Mouse (Mus musculus) neural tube, embryonic 14.5 days (tissue): ENCODE measurements around the gene Nxph3. TPM values are rescaled to one million over a fixed set of nuclear protein-coding genes. Genes with fewer than 3 reads are reported as not detected.
"Not testable (repeated sequence)": the region's sequence is repeated elsewhere in the genome, so short reads cannot be mapped to it uniquely, and the experiment has no call there.

Experiments
- ATAC-seq: fragments of 200-750 bp; cut with Nextera tagmentation; 2 replicates; pipeline ENCODE4 v1.8.0; 2017; ENCODE audit warnings: low read depth, mild to moderate bottlenecking, moderate TSS enrichment, moderate library complexity
- H3K27ac ChIP-seq: fragments of 300-500 bp; sonication (generic); 2 replicates; pipeline ENCODE4 v1.5.1; 2014; ENCODE audit warnings: low read depth, mild to moderate bottlenecking, control low read depth, low read length, moderate library complexity, mixed read lengths
- H3K27me3 ChIP-seq: fragments of 300-500 bp; sonication (generic); 2 replicates; pipeline ENCODE4 v1.6.1; 2014; ENCODE audit warnings: low read length; ENCODE audit not compliant: control insufficient read depth, insufficient read depth
- H3K36me3 ChIP-seq: fragments of 300-500 bp; sonication (generic); 2 replicates; pipeline ENCODE4 v1.6.1; 2014; ENCODE audit warnings: low read length, mixed read lengths; ENCODE audit not compliant: control insufficient read depth, insufficient read depth
- H3K4me1 ChIP-seq: fragments of 300-500 bp; sonication (generic); 2 replicates; pipeline ENCODE4 v1.6.1; 2014; ENCODE audit warnings: low read length; ENCODE audit not compliant: control insufficient read depth, insufficient read depth
- H3K4me2 ChIP-seq: fragments of 300-500 bp; sonication (generic); 2 replicates; pipeline ENCODE4 v1.6.1; 2014; ENCODE audit warnings: mild to moderate bottlenecking, low read depth, low read length, control low read depth
- H3K4me3 ChIP-seq: fragments of 300-500 bp; sonication (generic); 2 replicates; pipeline ENCODE4 v1.5.1; 2014; ENCODE audit warnings: low read depth, low read length, control low read depth, mixed read lengths
- H3K9ac ChIP-seq: fragments of 300-500 bp; sonication (generic); replicated peaks from 2 replicates; pipeline ENCODE4 v1.6.1; 2014; ENCODE audit warnings: low read depth, mild to moderate bottlenecking, control low read depth, low read length, mixed read lengths
- H3K9me3 ChIP-seq: fragments of 300-500 bp; sonication (generic); 2 replicates; pipeline ENCODE4 v1.6.1; 2016; ENCODE audit warnings: low read length; ENCODE audit not compliant: control insufficient read depth
- WGBS: fragments of 180-500 bp; shearing (Covaris S2); extraction: QIAGEN DNeasy Blood & Tissue Kit; methylation state at CpG from one replicate; pipeline ENCODE4 v1.1.7; 2014; 5-methylcytosine and 5-hydroxymethylcytosine counted together
- polyA plus RNA-seq: library from polyadenylated mRNA; unstranded; fragments of >200 nt; fragmentation: Nextera tagmentation; extraction: Ambion mirVana; gene quantifications from 2 replicates; pipeline ENCODE4 v1.2.1, GENCODE M21; 2014

The Nxph3 gene
- polyA plus RNA-seq, 1 experiment from 2014 or later, result 1.4 TPM

DNA sequence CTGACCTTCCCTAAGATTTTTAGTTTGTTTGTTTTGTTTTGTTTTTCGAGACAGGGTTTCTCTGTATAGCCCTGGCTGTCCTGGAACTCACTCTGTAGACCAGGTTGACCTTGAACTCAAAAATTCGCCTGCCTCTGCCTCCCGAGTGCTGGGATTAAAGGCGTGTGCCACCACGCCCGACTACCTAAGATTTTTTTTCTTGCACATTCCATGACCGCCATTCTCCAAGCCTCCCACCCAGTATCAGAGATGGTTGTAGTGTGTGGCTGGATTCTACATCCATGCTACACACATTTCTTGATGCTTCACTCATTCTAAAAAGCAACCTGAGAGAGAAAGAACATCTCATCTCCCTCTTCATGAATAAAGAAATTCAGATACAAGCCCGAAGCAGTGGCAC lies 12.5 kb downstream of the Nxph3 start:
- 91% methylated on average over 8 of the region's 8 CpGs for WGBS
- not testable (repeated sequence) for H3K27ac ChIP-seq, H3K4me1 ChIP-seq, H3K9ac ChIP-seq, H3K4me2 ChIP-seq, H3K9me3 ChIP-seq, H3K36me3 ChIP-seq, H3K4me3 ChIP-seq, ATAC-seq, H3K27me3 ChIP-seq

DNA sequence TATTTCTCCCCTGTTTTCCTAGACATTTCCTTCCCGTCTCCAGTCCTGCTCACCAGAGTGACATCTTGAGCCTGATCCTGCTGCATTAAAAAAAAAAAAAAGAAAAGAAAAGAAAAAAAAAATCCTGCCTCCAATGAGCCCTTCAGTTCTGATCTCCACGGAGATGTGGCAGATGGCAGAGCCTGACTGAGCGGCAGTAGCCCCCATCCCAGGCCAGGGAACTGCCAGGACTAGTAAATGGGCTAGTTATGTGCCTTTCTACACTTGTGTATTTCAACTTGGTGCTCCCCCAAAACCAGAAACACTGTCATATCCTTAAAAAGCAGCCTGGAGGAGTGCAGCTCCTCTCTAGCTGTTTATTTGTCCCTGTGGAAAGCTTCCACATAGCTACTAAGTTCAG lies 13.5 kb downstream of the Nxph3 start:
- Histone ChIP-seq H3K27me3 (no peaks in the 10 kb centered on the region), H3K36me3 (no peaks in the 10 kb centered on the region; the same call in 1 of the 2 replicates), H3K4me3 (no peak overlapping the region), H3K27ac (no peak overlapping the region), H3K9me3 (no peaks in the 10 kb centered on the region), H3K4me1 (0 out of 2 replicates have a peak, but pooled peaks cover 4% of the 10 kb centered on the region), H3K4me2 (no peak overlapping the region), H3K9ac (no peak overlapping the region)
- WGBS, result 28% methylated on average over 3 of the region's 3 CpGs
- ATAC-seq, result no peak

DNA sequence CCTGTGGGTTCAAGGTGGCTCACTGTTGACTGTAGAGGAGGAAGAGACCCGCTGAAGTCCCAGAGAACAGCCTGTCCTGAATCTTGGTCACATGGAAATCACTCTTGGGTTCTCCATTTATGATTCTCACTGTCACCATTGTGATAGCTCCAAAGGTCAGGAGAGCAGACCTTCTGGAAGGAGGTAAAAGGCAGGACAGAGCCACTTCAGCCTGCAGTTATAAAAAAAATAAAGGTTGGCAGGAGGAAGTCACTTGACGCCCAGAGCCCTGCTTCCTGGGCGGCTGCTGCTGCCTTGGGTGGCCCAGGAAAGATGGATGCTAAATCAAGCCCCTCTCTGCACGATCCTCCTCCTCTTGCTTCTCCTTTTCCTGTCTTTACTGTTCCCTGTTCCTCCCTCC lies 14.0 kb downstream of the Nxph3 start:
- H3K4me3 ChIP-seq, result no peak overlapping the region
- no peak overlapping the region for H3K4me2 ChIP-seq
- H3K36me3 ChIP-seq, result peaks cover 1% of the 10 kb centered on the region; the same call in 1 of the 2 replicates
- H3K9me3 ChIP-seq, result no peaks in the 10 kb centered on the region
- H3K27ac ChIP-seq, result no peak overlapping the region
- 61% methylated on average over 4 of the region's 4 CpGs for WGBS
- no peaks in the 10 kb centered on the region for H3K27me3 ChIP-seq
- no peak overlapping the region for H3K9ac ChIP-seq
- ATAC-seq, result no peak
- H3K4me1 ChIP-seq, result 0 out of 2 replicates have a peak, but pooled peaks cover 4% of the 10 kb centered on the region

DNA sequence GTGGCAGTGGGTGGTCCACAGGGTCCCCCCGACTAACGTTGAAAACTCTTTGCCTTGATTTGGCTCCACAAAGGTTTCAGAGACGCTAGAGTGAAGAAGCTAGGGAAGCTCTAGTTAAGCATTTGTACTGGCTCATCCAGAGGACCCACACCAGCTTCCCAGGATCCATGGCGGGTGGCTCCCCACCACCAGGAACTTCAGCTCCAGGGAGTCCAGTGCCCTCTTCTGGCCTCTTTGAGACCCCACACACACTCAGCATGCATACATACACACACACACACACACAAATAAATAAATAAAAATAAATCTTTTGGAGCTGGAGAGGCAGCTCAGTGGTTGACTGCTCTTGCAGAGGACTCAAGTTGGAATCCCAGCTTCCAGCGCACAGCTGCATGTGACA lies 16.4 kb downstream of the Nxph3 start:
- H3K9me3 ChIP-seq, result no peaks in the 10 kb centered on the region
- no peak overlapping the region for H3K9ac ChIP-seq
- WGBS, result 89% methylated on average over 5 of the region's 5 CpGs

DNA sequence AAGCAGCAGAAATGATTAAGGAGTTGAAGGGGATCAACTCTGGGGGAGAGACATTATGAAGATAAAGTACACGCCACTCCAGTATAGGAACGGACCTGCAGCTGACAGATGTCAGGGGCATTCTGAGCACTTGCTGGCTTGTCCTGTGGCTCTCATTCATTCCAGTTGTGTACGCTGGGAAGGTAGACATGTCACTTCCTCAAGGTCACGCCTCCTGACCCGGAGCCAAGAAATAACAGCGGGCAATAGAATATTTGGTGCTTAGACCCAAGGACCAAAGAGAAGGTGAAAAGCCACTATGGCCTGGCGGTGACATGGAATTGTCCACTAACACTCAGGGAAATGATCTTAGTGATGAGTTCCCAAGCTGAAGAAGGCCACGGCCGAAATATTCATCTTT lies 18.5 kb downstream of the Nxph3 start:
- no peak overlapping the region for H3K9ac ChIP-seq
- peaks cover 26% of the 10 kb centered on the region for H3K36me3 ChIP-seq
- H3K4me3 ChIP-seq, result no peak overlapping the region
- no peaks in the 10 kb centered on the region for H3K4me1 ChIP-seq
- no peak overlapping the region for H3K27ac ChIP-seq
- H3K27me3 ChIP-seq, result no peaks in the 10 kb centered on the region
- no peak for ATAC-seq
- no peaks in the 10 kb centered on the region for H3K9me3 ChIP-seq
- no peak overlapping the region for H3K4me2 ChIP-seq
- WGBS, result 93% methylated on average over 9 of the region's 9 CpGs

More for the DNA sequence above, 16.4 kb downstream of the Nxph3 start:
- no peak for ATAC-seq
- Histone ChIP-seq H3K27me3 (no peaks in the 10 kb centered on the region), H3K27ac (no peak overlapping the region), H3K4me3 (no peak overlapping the region), H3K4me1 (no peaks in the 10 kb centered on the region), H3K36me3 (peaks cover 17% of the 10 kb centered on the region), H3K4me2 (no peak overlapping the region)

DNA sequence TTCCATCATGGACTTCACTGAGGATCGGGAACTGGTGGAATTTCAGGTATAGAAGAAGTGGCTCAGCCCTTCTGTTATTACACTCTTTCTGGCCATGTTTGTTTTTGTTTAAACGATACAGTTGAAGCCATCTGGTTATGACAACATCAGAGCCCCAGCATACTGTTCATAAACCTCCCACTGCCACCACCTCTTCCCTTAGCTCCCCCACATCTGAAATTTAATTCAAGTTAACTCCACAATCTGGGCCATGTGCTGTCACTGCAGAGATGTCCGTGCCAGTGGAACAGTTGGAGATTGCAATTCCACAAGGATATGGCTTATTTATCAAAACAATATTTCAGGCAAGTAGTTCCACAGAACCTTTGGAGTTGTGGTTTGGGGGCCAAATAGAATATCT lies 20.0 kb downstream of the Nxph3 start:
- Histone ChIP-seq H3K27ac (no peak overlapping the region), H3K4me1 (no peaks in the 10 kb centered on the region), H3K9me3 (no peaks in the 10 kb centered on the region), H3K9ac (no peak overlapping the region), H3K4me3 (no peak overlapping the region), H3K36me3 (peaks cover 28% of the 10 kb centered on the region), H3K27me3 (no peaks in the 10 kb centered on the region), H3K4me2 (no peak overlapping the region)
- no peak for ATAC-seq
- 85% methylated on average over 3 of the region's 3 CpGs for WGBS

DNA sequence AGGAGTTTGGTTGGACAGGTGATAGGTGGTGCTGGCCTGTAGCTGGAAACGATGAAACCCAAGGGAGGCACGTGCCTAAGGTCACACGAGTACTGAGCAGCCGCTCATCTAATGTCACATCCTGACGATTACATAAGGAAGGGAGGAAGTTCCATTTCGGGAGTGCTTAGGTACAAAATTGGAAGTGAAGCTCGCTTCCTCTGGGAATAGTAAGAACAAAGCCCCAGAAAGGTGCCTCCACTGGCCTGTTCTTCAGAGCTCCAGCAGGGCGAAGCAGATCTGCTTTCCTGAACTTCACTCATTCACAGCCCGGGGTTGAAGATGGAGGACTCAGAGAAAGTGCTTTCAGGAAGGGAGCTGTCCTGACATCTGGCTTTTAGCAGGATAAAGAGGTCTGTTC lies 20.4 kb downstream of the Nxph3 start:
- Histone ChIP-seq H3K27ac (no peak overlapping the region), H3K27me3 (no peaks in the 10 kb centered on the region), H3K36me3 (peaks cover 31% of the 10 kb centered on the region), H3K9ac (no peak overlapping the region), H3K9me3 (no peaks in the 10 kb centered on the region), H3K4me2 (no peak overlapping the region), H3K4me1 (no peaks in the 10 kb centered on the region), H3K4me3 (no peak overlapping the region)
- no peak for ATAC-seq
- 93% methylated on average over 9 of the region's 9 CpGs for WGBS

DNA sequence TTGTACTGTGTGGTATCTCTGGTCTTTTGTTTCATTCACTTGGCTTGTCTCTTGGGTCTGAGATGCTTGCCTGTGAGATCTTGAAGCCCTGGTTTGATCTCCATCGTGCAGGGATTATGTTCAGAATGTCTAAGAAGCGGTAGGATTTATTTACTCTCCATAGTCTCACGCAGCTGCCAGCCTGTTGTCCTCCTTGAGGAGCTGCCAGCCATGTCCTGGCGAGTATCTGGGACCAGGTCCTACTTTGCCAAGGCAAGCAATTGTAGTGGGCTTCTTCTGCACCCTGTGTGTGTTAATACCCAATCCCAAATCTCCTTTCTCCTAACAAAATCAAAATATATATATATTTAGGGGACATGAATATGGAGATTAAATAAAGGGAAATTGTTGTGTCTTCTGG lies 21.4 kb downstream of the Nxph3 start:
- ATAC-seq, result no peak
- H3K4me3 ChIP-seq, result no peak overlapping the region
- no peaks in the 10 kb centered on the region for H3K4me1 ChIP-seq
- H3K27ac ChIP-seq, result no peak overlapping the region
- 92% methylated on average over 4 of the region's 4 CpGs for WGBS
- H3K4me2 ChIP-seq, result no peak overlapping the region
- H3K27me3 ChIP-seq, result no peaks in the 10 kb centered on the region
- peaks cover 36% of the 10 kb centered on the region for H3K36me3 ChIP-seq
- H3K9ac ChIP-seq, result no peak overlapping the region
- H3K9me3 ChIP-seq, result no peaks in the 10 kb centered on the region

DNA sequence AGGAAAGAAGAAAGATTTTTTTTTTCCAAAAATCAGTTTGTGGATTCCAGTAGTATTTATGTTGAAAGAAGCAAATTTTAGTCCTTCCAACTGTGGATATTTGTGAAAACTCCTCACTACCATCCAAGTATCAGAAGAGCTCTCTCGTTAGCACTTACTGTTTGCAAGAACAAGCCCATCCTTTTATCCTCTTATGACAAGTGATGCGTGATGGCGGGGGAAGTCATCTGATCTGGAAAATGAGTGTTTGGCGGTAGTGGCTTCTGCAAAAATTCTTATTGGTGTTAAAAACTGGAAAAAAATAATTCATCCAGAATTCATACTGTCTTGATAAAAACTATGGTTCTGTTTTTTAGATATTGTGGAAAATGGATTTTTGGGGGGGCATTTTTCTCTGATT lies 22.1 kb downstream of the Nxph3 start:
- ATAC-seq, result no peak
- no peaks in the 10 kb centered on the region for H3K9me3 ChIP-seq
- no peak overlapping the region for H3K27ac ChIP-seq
- H3K4me3 ChIP-seq, result no peak overlapping the region
- no peaks in the 10 kb centered on the region for H3K4me1 ChIP-seq
- H3K9ac ChIP-seq, result no peak overlapping the region
- no peaks in the 10 kb centered on the region for H3K27me3 ChIP-seq
- peaks cover 38% of the 10 kb centered on the region for H3K36me3 ChIP-seq
- WGBS, result 86% methylated on average over 4 of the region's 4 CpGs
- no peak overlapping the region for H3K4me2 ChIP-seq

DNA sequence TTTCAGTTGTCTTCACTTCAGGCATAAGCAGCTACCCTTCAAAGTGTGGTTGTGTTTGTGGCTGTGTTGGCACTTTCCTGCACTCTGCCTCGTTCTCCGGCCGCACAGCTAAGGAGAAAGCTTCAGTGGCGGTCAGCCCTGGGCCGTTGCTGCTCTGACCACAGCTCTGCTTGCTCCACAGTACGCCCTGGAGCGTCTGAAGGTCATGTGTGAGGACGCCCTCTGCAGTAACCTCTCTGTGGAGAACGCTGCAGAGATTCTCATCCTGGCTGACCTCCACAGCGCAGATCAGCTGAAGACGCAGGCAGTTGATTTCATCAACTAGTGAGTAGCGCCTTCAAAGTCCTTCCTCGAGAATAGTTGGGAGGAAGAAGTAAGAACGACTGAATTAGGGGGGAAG lies 24.3 kb downstream of the Nxph3 start:
- Histone ChIP-seq H3K27ac (no peak overlapping the region), H3K27me3 (no peaks in the 10 kb centered on the region), H3K4me3 (no peak overlapping the region), H3K4me1 (no peaks in the 10 kb centered on the region), H3K4me2 (no peak overlapping the region), H3K9me3 (no peaks in the 10 kb centered on the region), H3K36me3 (peaks cover 54% of the 10 kb centered on the region), H3K9ac (no peak overlapping the region)
- ATAC-seq, result no peak
- WGBS, result 89% methylated on average over 14 of the region's 14 CpGs
